Mouse (Mus musculus) liver, postnatal 0 days (tissue): ENCODE data around the gene Trabd2b. TPM values are rescaled to one million over a fixed set of nuclear protein-coding genes. Genes with fewer than 3 reads are reported as not detected.

ENCODE experiments used
- ATAC-seq: fragments of 200-750 bp; cut with Nextera tagmentation; 2 replicates; pipeline ENCODE4 v1.8.0; 2017; ENCODE audit warnings: mild to moderate bottlenecking, moderate library complexity
- DNase-seq: peaks from one replicate; pipeline ENCODE4 v3.0.0-alpha.2; 2016
- H3K27ac ChIP-seq: fragments of 300-500 bp; sonication (generic); 2 replicates; pipeline ENCODE4 v1.5.1; 2014; ENCODE audit warnings: antibody characterized with exemption, moderate library complexity, mild to moderate bottlenecking, low read depth
- H3K27me3 ChIP-seq: fragments of 300-500 bp; sonication (generic); 2 replicates; pipeline ENCODE4 v1.6.1; 2014; ENCODE audit warnings: low read length, control low read depth, mixed read lengths; ENCODE audit not compliant: insufficient read depth
- H3K36me3 ChIP-seq: fragments of 300-500 bp; sonication (generic); replicated peaks from 2 replicates; pipeline ENCODE4 v1.6.1; 2014; ENCODE audit warnings: mild to moderate bottlenecking, control low read depth, low read length, moderate library complexity, mixed read lengths; ENCODE audit not compliant: insufficient read depth
- H3K4me1 ChIP-seq: fragments of 300-500 bp; sonication (generic); 2 replicates; pipeline ENCODE4 v1.6.1; 2014; ENCODE audit warnings: antibody characterized with exemption, mild to moderate bottlenecking, control low read depth; ENCODE audit not compliant: insufficient read depth
- H3K4me2 ChIP-seq: fragments of 300-500 bp; sonication (generic); 2 replicates; pipeline ENCODE4 v1.6.1; 2014; ENCODE audit warnings: low read depth, mild to moderate bottlenecking, low read length, moderate library complexity, mixed read lengths
- H3K4me3 ChIP-seq: fragments of 300-500 bp; sonication (generic); 2 replicates; pipeline ENCODE4 v1.5.1; 2014; ENCODE audit warnings: low read depth, low read length
- H3K9ac ChIP-seq: fragments of 300-500 bp; sonication (generic); replicated peaks from 2 replicates; pipeline ENCODE4 v1.6.1; 2014; ENCODE audit warnings: mild to moderate bottlenecking, moderate library complexity
- H3K9me3 ChIP-seq: fragments of 300-500 bp; sonication (generic); 2 replicates; pipeline ENCODE4 v1.6.1; 2016; ENCODE audit warnings: mild to moderate bottlenecking, control low read depth, low read length, mixed read lengths
- CTCF ChIP-seq: sonication (generic); IDR thresholded peaks from 2 replicates; pipeline ENCODE4 v1.5.1; 2016; ENCODE audit warnings: antibody characterized with exemption, low read depth
- EP300 ChIP-seq: IDR thresholded peaks from 2 replicates; pipeline ENCODE4 v1.6.1; 2016; ENCODE audit warnings: antibody characterized with exemption, low read depth, mild to moderate bottlenecking
- WGBS: fragments of 180-500 bp; shearing (Covaris S2); extraction: QIAGEN DNeasy Blood & Tissue Kit; methylation state at CpG from one replicate; pipeline ENCODE4 v1.1.7; 2014; ENCODE audit not compliant: insufficient replicate concordance; 5-methylcytosine and 5-hydroxymethylcytosine counted together
- polyA plus RNA-seq: library from polyadenylated mRNA; unstranded; fragments of >200 nt; fragmentation: Nextera tagmentation; extraction: Ambion mirVana; gene quantifications from 2 replicates; pipeline ENCODE4 v1.2.1, GENCODE M21; 2015

Trabd2b gene
- polyA plus RNA-seq, 1 experiment from 2014 or later = 0.06 TPM

DNA sequence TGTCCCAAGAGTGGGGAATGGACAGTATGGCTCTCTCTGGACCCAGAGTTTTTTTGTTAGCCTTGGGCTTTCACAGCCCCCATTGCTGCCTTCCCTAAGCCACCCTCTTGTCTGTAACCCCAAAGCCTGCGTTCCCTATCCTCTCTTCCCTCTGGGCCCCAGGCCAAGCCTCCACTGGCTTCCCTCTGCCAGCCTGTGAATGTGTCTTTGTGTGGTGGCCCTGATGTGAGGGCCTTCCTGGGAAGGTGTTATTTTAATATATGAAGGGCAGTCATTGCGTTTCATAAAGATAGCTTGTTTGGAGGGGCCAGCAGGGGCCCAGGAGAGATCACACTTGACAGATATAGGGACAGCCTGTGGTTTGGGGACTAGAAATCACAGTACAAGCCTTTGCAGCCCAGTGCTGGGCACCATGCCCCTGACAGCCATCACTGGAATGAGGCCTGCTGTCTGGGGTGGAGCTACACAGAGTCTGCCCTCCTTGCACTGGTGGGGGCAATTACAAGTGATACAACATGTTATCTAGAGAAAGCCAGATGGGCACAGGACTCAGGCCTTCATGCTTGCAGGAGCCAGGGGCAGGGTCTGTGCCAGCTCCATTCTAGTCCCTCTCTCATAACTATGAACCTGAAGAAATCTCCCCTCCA, 80.5 kb downstream of the Trabd2b start:
- no peak for DNase-seq

DNA sequence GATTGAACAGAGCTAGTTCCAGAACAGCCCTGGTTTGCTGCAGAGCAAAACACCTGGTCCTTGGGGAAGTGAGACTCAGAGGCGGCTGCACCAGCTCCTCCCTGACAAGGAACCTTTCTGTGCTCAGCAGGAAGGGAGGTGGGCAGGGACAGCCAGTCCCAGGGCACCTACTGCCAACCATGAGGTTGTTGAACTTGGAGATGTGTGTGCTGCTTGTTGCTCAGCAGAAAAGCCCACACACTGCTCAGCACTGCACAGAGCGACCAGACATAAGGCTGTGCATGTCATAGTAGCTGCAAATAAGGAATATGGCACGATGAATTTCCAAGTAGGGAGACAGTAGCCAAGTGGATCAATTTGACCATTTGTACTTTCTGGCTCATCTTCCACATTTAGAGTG, 81.2 kb downstream of the Trabd2b start:
- H3K4me1 ChIP-seq = no peaks in the 10 kb centered on the region
- no peaks in the 10 kb centered on the region for H3K27me3 ChIP-seq
- DNase-seq = no peak
- TF ChIP-seq CTCF = no peak
- TF ChIP-seq EP300 = no peak
- H3K4me2 ChIP-seq = no peak overlapping the region
- no peak overlapping the region for H3K27ac ChIP-seq
- no peaks in the 10 kb centered on the region for H3K36me3 ChIP-seq
- no peak overlapping the region for H3K9ac ChIP-seq
- no peak for ATAC-seq
- whole genome bisulfite sequencing = 70% methylated on average over 3 of the region's 3 CpGs
- H3K4me3 ChIP-seq = no peak overlapping the region
- H3K9me3 ChIP-seq = no peaks in the 10 kb centered on the region

More for the DNA sequence above, 80.5 kb downstream of the Trabd2b start:
- Histone ChIP-seq H3K27me3 (no peaks in the 10 kb centered on the region), H3K9me3 (no peaks in the 10 kb centered on the region), H3K4me2 (no peak overlapping the region), H3K4me3 (no peak overlapping the region), H3K9ac (no peak overlapping the region), H3K27ac (no peak overlapping the region), H3K4me1 (no peaks in the 10 kb centered on the region), H3K36me3 (no peaks in the 10 kb centered on the region)
- TF ChIP-seq CTCF (no peak), EP300 (no peak)
- no peak for ATAC-seq
- 72% methylated on average over 2 of the region's 2 CpGs for WGBS

DNA sequence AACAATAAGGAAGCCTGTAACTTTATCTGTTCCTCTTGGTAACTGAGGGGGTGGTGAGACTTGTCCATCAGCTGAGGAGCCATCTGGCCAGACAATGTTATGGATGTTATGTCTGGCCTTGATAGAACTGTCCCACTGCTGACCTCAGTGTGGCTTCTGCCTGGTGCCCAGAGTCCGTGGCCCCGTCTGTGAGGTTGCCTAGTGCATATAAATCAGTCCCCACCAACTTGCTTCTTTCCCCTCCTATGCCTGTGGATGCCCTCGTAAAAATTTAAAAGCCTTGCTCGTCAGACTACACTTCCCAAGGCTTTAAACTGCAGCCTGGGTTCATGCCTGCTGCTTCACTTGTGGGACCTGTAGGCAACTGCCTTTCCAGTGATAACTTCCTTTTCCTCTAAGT, 85.6 kb downstream of the Trabd2b start:
- no peak overlapping the region for H3K4me2 ChIP-seq
- no peaks in the 10 kb centered on the region for H3K9me3 ChIP-seq
- H3K27ac ChIP-seq = no peak overlapping the region
- no peaks in the 10 kb centered on the region for H3K36me3 ChIP-seq
- H3K4me1 ChIP-seq = no peaks in the 10 kb centered on the region
- H3K27me3 ChIP-seq = no peaks in the 10 kb centered on the region
- H3K9ac ChIP-seq = no peak overlapping the region
- no peak overlapping the region for H3K4me3 ChIP-seq
- TF ChIP-seq EP300 (no peak), CTCF (no peak)
- 50% methylated on average over 4 of the region's 4 CpGs for WGBS
- ATAC-seq = no peak
- DNase-seq = no peak

DNA sequence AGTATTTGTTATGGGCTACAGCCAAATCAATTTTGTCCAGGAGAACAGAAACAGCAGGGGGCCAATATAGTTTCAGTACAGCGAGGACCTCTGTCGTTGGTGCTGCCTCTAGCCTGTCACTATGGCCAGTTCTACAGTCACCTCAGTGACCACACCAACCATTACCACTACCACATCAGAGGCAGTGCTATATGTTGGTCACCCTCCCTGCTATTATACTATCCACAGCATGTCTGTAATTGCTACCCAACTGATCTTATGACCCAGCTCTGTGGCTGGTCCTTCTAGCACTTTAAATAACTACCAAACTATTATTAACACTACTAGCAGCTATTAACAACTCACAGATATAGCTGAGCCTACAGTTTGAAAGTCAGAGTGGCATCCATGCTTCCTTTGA, 87.5 kb downstream of the Trabd2b start:
- ATAC-seq (no peak), DNase-seq (no peak)
- Histone ChIP-seq H3K27me3 (no peaks in the 10 kb centered on the region), H3K4me1 (no peaks in the 10 kb centered on the region), H3K4me2 (no peak overlapping the region), H3K4me3 (no peak overlapping the region), H3K9me3 (no peaks in the 10 kb centered on the region), H3K9ac (no peak overlapping the region), H3K36me3 (no peaks in the 10 kb centered on the region), H3K27ac (no peak overlapping the region)
- TF ChIP-seq CTCF (no peak), EP300 (no peak)
- 88% methylated on average over 2 of the region's 2 CpGs for WGBS

DNA sequence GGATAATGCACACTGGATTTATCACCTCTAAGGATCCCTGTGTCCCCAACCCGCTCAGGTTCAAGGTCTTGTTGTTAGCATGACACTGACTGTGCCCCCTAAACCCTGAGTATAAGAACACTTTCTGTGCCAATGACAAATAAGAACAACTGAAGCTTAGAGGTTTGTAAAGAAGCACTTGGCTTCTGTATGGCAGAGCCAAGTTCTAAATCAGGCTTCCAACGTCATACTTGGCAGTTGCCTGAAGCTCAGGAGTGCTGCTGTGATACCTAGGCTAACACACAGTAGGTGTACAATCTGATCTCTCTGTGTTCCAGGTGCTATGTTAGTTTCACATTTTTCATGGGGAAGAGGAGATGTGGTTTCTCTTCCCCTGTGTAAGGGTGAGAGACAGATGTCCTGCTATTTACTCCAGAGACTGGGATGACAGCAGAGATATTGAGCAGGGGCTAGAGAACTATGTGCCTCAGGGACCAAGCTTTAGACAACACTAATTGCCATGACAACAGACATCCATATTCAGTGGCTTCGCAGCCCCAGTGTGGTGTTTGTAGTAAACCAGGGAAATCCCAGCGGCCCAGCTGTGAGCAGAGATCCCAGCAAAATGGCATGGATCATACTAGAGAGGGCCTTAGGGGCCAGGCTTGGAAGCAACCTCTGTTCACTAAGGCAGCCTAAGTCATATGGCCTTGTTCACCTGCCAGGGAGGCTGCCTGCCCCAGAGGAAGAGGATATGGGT, 89.3 kb downstream of the Trabd2b start:
- no peaks in the 10 kb centered on the region for H3K27me3 ChIP-seq
- no peak overlapping the region for H3K4me3 ChIP-seq
- no peak for ATAC-seq
- no peak overlapping the region for H3K4me2 ChIP-seq
- H3K9ac ChIP-seq = no peak overlapping the region
- no peaks in the 10 kb centered on the region for H3K36me3 ChIP-seq
- TF ChIP-seq CTCF (no peak), EP300 (no peak)
- no peak for DNase-seq
- no peaks in the 10 kb centered on the region for H3K4me1 ChIP-seq
- no peaks in the 10 kb centered on the region for H3K9me3 ChIP-seq
- 64% methylated on average over 4 of the region's 4 CpGs for WGBS
- H3K27ac ChIP-seq = no peak overlapping the region

DNA sequence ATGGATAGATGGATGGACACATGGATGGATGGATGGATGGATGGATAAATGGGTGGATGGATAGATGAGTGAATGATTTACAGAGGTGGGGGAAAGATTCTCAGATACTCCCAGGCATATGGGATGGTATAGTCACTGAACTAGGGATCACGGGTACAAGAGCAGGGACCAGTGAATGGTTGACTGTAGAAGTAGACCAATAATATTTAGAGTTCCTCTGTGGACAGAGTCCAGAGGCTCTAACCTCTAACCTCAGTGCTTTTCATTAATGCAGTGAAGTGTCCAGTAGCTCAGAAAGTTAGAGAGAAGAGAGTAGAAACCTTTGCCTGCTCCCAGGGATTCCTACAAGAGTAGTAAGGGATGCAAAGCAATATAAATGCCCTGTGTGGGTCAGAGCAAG, 93.1 kb downstream of the Trabd2b start:
- H3K4me2 ChIP-seq = no peak overlapping the region
- DNase-seq (no peak), ATAC-seq (no peak)
- no peaks in the 10 kb centered on the region for H3K4me1 ChIP-seq
- no peaks in the 10 kb centered on the region for H3K9me3 ChIP-seq
- H3K27ac ChIP-seq = no peak overlapping the region
- H3K9ac ChIP-seq = no peak overlapping the region
- H3K36me3 ChIP-seq = no peaks in the 10 kb centered on the region
- no peak for TF ChIP-seq CTCF
- no peak for TF ChIP-seq EP300
- H3K27me3 ChIP-seq = no peaks in the 10 kb centered on the region
- WGBS = 68% methylated on average over 1 of the region's 1 CpGs
- no peak overlapping the region for H3K4me3 ChIP-seq
